In genomic region chr8:70746676-70747075, GRCm38 (mm10) we compare ENCODE assay signal across 20 mouse cellular contexts. TPM values are rescaled to one million over a fixed set of nuclear protein-coding genes. Genes with fewer than 3 reads are reported as not detected.
DNase-seq lines count a peak whose midpoint lies in the region; ATAC-seq and TF ChIP-seq lines count a peak whose summit lies in the region.
"Had no signal": no experiment of that assay in that cellular context is flagged by ENCODE, and none has a peak within 500 bp of the region (broad histone marks: within the 10 kb centered on the region; RNA-seq: fewer than 3 reads in every experiment).

No protein-coding gene starts in this region.

- no peak overlapping the region for H3K4me2 ChIP-seq in forebrain, embryonic 11.5 days (ENCODE audit: low read depth, low read length, severe bottlenecking)
- H3K4me2 ChIP-seq in forebrain, embryonic 12.5 days, result no peak overlapping the region
- no peak overlapping the region for H3K4me2 ChIP-seq in intestine, embryonic 14.5 days (ENCODE audit: low read length)
- H3K4me2 ChIP-seq in intestine, postnatal 0 days (replicated peaks; ENCODE audit: low read depth), result no peak overlapping the region
- H3K4me2 ChIP-seq: embryonic facial prominence, embryonic 13.5 days had no signal

- no peak overlapping the region for H3K27ac ChIP-seq in forebrain, embryonic 11.5 days (ENCODE audit: low read depth, low read length)
- no peak overlapping the region for H3K27ac ChIP-seq in forebrain, embryonic 12.5 days
- H3K27ac ChIP-seq in intestine, embryonic 14.5 days (ENCODE audit: low read depth), result no peak overlapping the region
- H3K27ac ChIP-seq in intestine, postnatal 0 days (ENCODE audit: low read depth, low read length), result no peak overlapping the region
- H3K27ac ChIP-seq: embryonic facial prominence, embryonic 13.5 days; hindbrain, embryonic 10.5 days had no signal

- no peak for TF ChIP-seq CTCF in intestine, postnatal 0 days (IDR thresholded peaks at IDR 0.05; ENCODE audit: low read depth)

- H3K9ac ChIP-seq in forebrain, embryonic 11.5 days (ENCODE audit: low read length), result no peak overlapping the region
- no peak overlapping the region for H3K9ac ChIP-seq in forebrain, embryonic 12.5 days
- no peak overlapping the region for H3K9ac ChIP-seq in intestine, embryonic 14.5 days (ENCODE audit: low read length)
- no peak overlapping the region for H3K9ac ChIP-seq in intestine, postnatal 0 days (ENCODE audit: low read depth, low read length)
- H3K9ac ChIP-seq: embryonic facial prominence, embryonic 13.5 days had no signal

- peaks cover 3% of the 10 kb centered on the region; the same call in 1 of the 2 replicates for H3K4me1 ChIP-seq in forebrain, embryonic 11.5 days (replicated peaks; ENCODE audit: control insufficient read depth, insufficient read depth, low read length)
- H3K4me1 ChIP-seq in forebrain, embryonic 12.5 days, result peaks cover 18% of the 10 kb centered on the region
- H3K4me1 ChIP-seq in intestine, embryonic 14.5 days (replicated peaks; ENCODE audit: control insufficient read depth, insufficient read depth, low read length), result peaks cover 6% of the 10 kb centered on the region; the same call in 1 of the 2 replicates
- H3K4me1 ChIP-seq in intestine, postnatal 0 days (replicated peaks; ENCODE audit: control insufficient read depth, insufficient read depth, low read length), result no peaks in the 10 kb centered on the region

- H3K27me3 ChIP-seq in forebrain, embryonic 11.5 days (ENCODE audit: control insufficient read depth, insufficient read depth, low read length), result peaks cover 42% of the 10 kb centered on the region
- H3K27me3 ChIP-seq in forebrain, embryonic 12.5 days, result peaks cover 87% of the 10 kb centered on the region
- peaks cover 45% of the 10 kb centered on the region for H3K27me3 ChIP-seq in intestine, embryonic 14.5 days (replicated peaks; ENCODE audit: control insufficient read depth, insufficient read depth, low read length)
- peaks cover 38% of the 10 kb centered on the region for H3K27me3 ChIP-seq in intestine, postnatal 0 days (replicated peaks; ENCODE audit: control insufficient read depth, insufficient read depth, low read length)

- no peak overlapping the region for H3K4me3 ChIP-seq in forebrain, embryonic 11.5 days (ENCODE audit: low read depth, low read length)
- H3K4me3 ChIP-seq in forebrain, embryonic 12.5 days (replicated peaks), result no peak overlapping the region
- H3K4me3 ChIP-seq in intestine, embryonic 14.5 days (ENCODE audit: low read depth, low read length), result no peak overlapping the region
- no peak overlapping the region for H3K4me3 ChIP-seq in intestine, postnatal 0 days (ENCODE audit: low read depth, low read length)
- H3K4me3 ChIP-seq: embryonic facial prominence, embryonic 13.5 days; hindbrain, embryonic 10.5 days had no signal

- H3K36me3 ChIP-seq in forebrain, embryonic 11.5 days (ENCODE audit: control insufficient read depth, insufficient read depth, low read length), result no peaks in the 10 kb centered on the region
- no peaks in the 10 kb centered on the region for H3K36me3 ChIP-seq in forebrain, embryonic 12.5 days (replicated peaks)
- H3K36me3 ChIP-seq in intestine, embryonic 14.5 days (ENCODE audit: control insufficient read depth, insufficient read depth, low read length), result no peaks in the 10 kb centered on the region
- H3K36me3 ChIP-seq in intestine, postnatal 0 days (ENCODE audit: control insufficient read depth, insufficient read depth), result no peaks in the 10 kb centered on the region
- H3K36me3 ChIP-seq: embryonic facial prominence, embryonic 13.5 days; hindbrain, embryonic 10.5 days had no signal

- no peaks in the 10 kb centered on the region for H3K9me3 ChIP-seq in forebrain, embryonic 11.5 days (ENCODE audit: control insufficient read depth, low read length)
- H3K9me3 ChIP-seq in forebrain, embryonic 12.5 days, result no peaks in the 10 kb centered on the region
- H3K9me3 ChIP-seq in intestine, embryonic 14.5 days (ENCODE audit: control insufficient read depth, low read length), result no peaks in the 10 kb centered on the region
- H3K9me3 ChIP-seq in intestine, postnatal 0 days (ENCODE audit: control insufficient read depth), result no peaks in the 10 kb centered on the region
- H3K9me3 ChIP-seq: embryonic facial prominence, embryonic 13.5 days; hindbrain, embryonic 10.5 days had no signal

- no peak for ATAC-seq in forebrain, embryonic 11.5 days (replicated peaks; ENCODE audit: low FRiP score)
- ATAC-seq in forebrain, embryonic 12.5 days (ENCODE audit: low FRiP score), result no peak
- no peak for ATAC-seq in intestine, embryonic 14.5 days (replicated peaks; ENCODE audit: low FRiP score, low TSS enrichment, low read depth)
- ATAC-seq in intestine, postnatal 0 days, result no peak
- ATAC-seq: forebrain, embryonic 16.5 days; hindbrain, embryonic 16.5 days; inflammation-experienced regulatory T-cells, adult 6 months had no signal

- peak; percentile 50 for DNase-seq in forebrain, embryonic 11.5 days (ENCODE audit: low spot score)
- DNase-seq in heart, adult 11 months, result peak; percentile 92
- no peak for DNase-seq in heart, adult 18-20 months
- DNase-seq in intestine, embryonic 14.5 days (ENCODE audit: low spot score), result peak; percentile 50
- DNase-seq: adrenal gland, postnatal 25 days; cerebellum, adult 18-20 months; cerebellum, adult 9-11 months; cerebellum, postnatal 36 days; heart, postnatal 10 days; kidney, adult 2 months had no signal

- 72% methylated on average over 9 of the region's 9 CpGs for WGBS in forebrain, embryonic 11.5 days
- 77% methylated on average over 9 of the region's 9 CpGs for WGBS in forebrain, embryonic 12.5 days
- WGBS in intestine, embryonic 14.5 days, result 59% methylated on average over 9 of the region's 9 CpGs
- 56% methylated on average over 9 of the region's 9 CpGs for WGBS in intestine, postnatal 0 days

RNA-seq across cellular contexts. Expression of gene Rab3a, which starts 7.8 kb away (rescaled TPM):
- 42.7 and 49.7 TPM in 2 replicates for polyA plus RNA-seq in forebrain, embryonic 11.5 days (2014; fragmentation: Nextera tagmentation; extraction: Ambion mirVana)
- polyA plus RNA-seq in forebrain, embryonic 12.5 days (2016; fragmentation: Nextera tagmentation; extraction: Ambion mirVana), result 87.8 and 95.4 TPM in 2 replicates
- total RNA-seq in heart, adult 18-20 months (2021), result 10 to 100 TPM; 40.3 to 49.2 TPM
- 27.7 and 28.6 TPM in 2 replicates for polyA plus RNA-seq in intestine, embryonic 14.5 days (2014; fragmentation: Nextera tagmentation; extraction: Ambion mirVana)
- 18.8 and 19.5 TPM in 2 replicates for polyA plus RNA-seq in intestine, postnatal 0 days (2015; fragmentation: Nextera tagmentation; extraction: Ambion mirVana)

RNA-seq across cellular contexts. Expression of gene Mpv17l2, which starts 14.1 kb away (rescaled TPM):
- 31.0 and 34.1 TPM in 2 replicates for polyA plus RNA-seq in forebrain, embryonic 11.5 days (2014; fragmentation: Nextera tagmentation; extraction: Ambion mirVana)
- 33.2 and 34.5 TPM in 2 replicates for polyA plus RNA-seq in forebrain, embryonic 12.5 days (2016; fragmentation: Nextera tagmentation; extraction: Ambion mirVana)
- total RNA-seq in heart, adult 18-20 months (2021), result 10 to 100 TPM; 26.9 to 27.5 TPM
- polyA plus RNA-seq in intestine, embryonic 14.5 days (2014; fragmentation: Nextera tagmentation; extraction: Ambion mirVana), result 58.6 and 59.9 TPM in 2 replicates
- polyA plus RNA-seq in intestine, postnatal 0 days (2015; fragmentation: Nextera tagmentation; extraction: Ambion mirVana), result 76.3 and 80.6 TPM in 2 replicates

RNA-seq across cellular contexts. Expression of gene Pde4c, which starts 23.2 kb away (rescaled TPM):
- 0.13 and 0.37 TPM in 2 replicates for polyA plus RNA-seq in forebrain, embryonic 11.5 days (2014; fragmentation: Nextera tagmentation; extraction: Ambion mirVana)
- 0.14 and 0.17 TPM in 2 replicates for polyA plus RNA-seq in forebrain, embryonic 12.5 days (2016; fragmentation: Nextera tagmentation; extraction: Ambion mirVana)
- 1 to 10 TPM; 1.4 to 2.0 TPM for total RNA-seq in heart, adult 18-20 months (2021)
- 0.39 and 0.42 TPM in 2 replicates for polyA plus RNA-seq in intestine, embryonic 14.5 days (2014; fragmentation: Nextera tagmentation; extraction: Ambion mirVana)
- 0.21 and 0.31 TPM in 2 replicates for polyA plus RNA-seq in intestine, postnatal 0 days (2015; fragmentation: Nextera tagmentation; extraction: Ambion mirVana)

RNA-seq across cellular contexts. Expression of gene Gm3336, which starts 28.3 kb away (rescaled TPM):
- polyA plus RNA-seq in forebrain, embryonic 11.5 days (2014; fragmentation: Nextera tagmentation; extraction: Ambion mirVana), result not detected in 2 replicates
- not detected in 2 replicates for polyA plus RNA-seq in forebrain, embryonic 12.5 days (2016; fragmentation: Nextera tagmentation; extraction: Ambion mirVana)
- total RNA-seq in heart, adult 18-20 months (2021), result not detected
- 0.67 and 0.88 TPM in 2 replicates for polyA plus RNA-seq in intestine, embryonic 14.5 days (2014; fragmentation: Nextera tagmentation; extraction: Ambion mirVana)
- polyA plus RNA-seq in intestine, postnatal 0 days (2015; fragmentation: Nextera tagmentation; extraction: Ambion mirVana), result 2.8 TPM in 2 replicates
- total RNA-seq: adrenal gland, postnatal 25 days; gastrocnemius, postnatal 36 days; heart, postnatal 10 days had no signal
- polyA plus RNA-seq: C2C12; embryonic facial prominence, embryonic 13.5 days; forebrain, embryonic 16.5 days; heart, embryonic 14.5 days; hindbrain, embryonic 10.5 days had no signal

RNA-seq across cellular contexts. Expression of gene Pik3r2, which starts 29.8 kb away (rescaled TPM):
- polyA plus RNA-seq in forebrain, embryonic 11.5 days (2014; fragmentation: Nextera tagmentation; extraction: Ambion mirVana), result 58.9 and 61.6 TPM in 2 replicates
- polyA plus RNA-seq in forebrain, embryonic 12.5 days (2016; fragmentation: Nextera tagmentation; extraction: Ambion mirVana), result 72.7 and 79.1 TPM in 2 replicates
- 10 to 100 TPM; 19.7 to 21.4 TPM for total RNA-seq in heart, adult 18-20 months (2021)
- 40.7 and 47.3 TPM in 2 replicates for polyA plus RNA-seq in intestine, embryonic 14.5 days (2014; fragmentation: Nextera tagmentation; extraction: Ambion mirVana)
- polyA plus RNA-seq in intestine, postnatal 0 days (2015; fragmentation: Nextera tagmentation; extraction: Ambion mirVana), result 37.4 and 41.0 TPM in 2 replicates

Comparison
In these comparisons a context has a peak if more than half of its experiments do, and no peak if none do; other contexts are left out.
1. DNase-seq: peak in forebrain, embryonic 11.5 days (single experiment), heart, adult 11 months (single experiment) and intestine, embryonic 14.5 days (single experiment); none in heart, adult 18-20 months (0 of 2).